Mouse (Mus musculus) right cerebral cortex, postnatal 36 days (tissue): ENCODE data around the gene Rbm7.
"Not testable (repeated sequence)": the region's sequence is repeated elsewhere in the genome, so short reads cannot be mapped to it uniquely, and the experiment has no call there.

Source experiments
- DNase-seq, 2 experiments: peaks; one replicate each; pipeline ENCODE4 v3.0.0; 2022; ENCODE audit warnings: low spot score in 2 of 2, mixed read lengths in 1 of 2

The Rbm7 gene

DNA sequence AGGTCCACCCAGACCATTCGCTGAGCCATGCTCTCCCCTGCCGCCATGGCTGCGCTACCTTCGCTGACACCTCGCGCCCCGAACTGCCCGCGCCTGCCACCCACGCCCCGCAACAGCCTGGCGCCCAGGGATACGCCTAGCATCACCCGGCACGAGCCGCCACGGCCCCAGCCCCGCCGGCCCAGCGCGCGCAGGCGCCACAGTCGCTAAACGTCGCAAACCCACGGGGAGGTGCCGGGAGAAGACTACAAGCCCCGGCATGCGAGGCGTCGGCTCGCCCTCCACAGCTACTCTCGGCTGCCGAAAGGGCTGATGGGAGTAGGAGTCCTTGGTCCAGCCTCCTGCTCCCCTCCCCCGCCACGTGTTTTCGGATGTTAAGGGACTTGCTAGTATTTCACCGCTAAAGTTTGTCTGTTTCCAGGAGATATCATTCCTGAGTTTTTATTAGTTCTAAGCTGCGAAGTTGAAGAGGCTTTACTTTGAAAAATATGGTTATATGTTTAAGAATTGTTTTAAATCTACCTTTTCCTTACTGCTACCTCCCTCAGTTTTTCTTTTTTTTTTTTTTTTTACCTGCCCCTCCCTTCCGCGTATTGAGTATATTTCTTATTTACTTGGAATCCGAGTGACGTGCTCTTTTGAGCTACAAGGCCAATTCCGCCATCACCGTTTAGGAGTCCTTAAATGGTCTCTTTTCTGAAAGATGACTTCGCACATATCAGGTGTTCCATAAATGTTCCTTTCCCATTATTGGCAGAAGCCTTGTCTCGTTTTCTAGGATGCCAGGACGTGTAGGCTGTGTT, 14.5 kb downstream of the Rbm7 start, which contains the start of gene Rexo2:
Rexo2 (minus strand) TSS at position 213 of the 803 bp plus-strand sequence.
- DNase-seq = peak; percentile 93 to 94

GRCm38 (mm10) chr9:48479838-48480410, 15.2 kb downstream of the Rbm7 start:
- DNase-seq = no peak

- no peak for DNase-seq
Observed at GRCm38 (mm10) chr9:48478808-48479207, 16.3 kb downstream of the Rbm7 start.

GRCm38 (mm10) chr9:48476236-48477165, 18.6 kb downstream of the Rbm7 start:
- DNase-seq = no peak

- no peak for DNase-seq
Observed at GRCm38 (mm10) chr9:48474367-48474766, 20.7 kb downstream of the Rbm7 start.

- DNase-seq = no peak
Observed at GRCm38 (mm10) chr9:48473131-48473530, 22.0 kb downstream of the Rbm7 start.

DNA sequence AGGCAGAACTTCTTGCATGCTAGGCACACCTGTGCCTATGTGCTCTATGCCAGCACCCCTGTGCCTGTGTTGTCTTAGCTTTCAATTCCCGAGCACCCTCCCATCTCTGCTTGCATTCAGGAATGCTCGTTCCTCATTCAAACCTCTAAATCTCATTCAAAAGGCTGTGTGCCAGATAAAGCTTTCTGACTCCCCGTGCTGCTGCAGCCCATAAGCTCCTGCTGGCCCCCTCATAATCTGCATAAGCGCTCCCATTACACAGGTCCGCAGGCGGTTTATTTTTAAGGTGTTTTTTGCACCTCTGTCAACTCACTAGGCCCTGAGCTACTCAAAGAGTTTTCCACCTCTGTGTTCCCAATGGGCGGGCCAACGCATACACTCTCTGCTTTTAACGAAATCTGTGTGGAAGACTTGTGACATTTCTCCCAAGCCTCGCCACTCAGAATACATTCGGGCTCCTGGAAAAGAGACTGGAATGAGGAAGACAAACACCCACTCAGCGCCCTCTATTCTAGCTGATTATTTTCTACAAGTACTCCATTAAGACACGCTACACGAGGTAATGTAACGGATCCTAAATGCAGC, 22.6 kb downstream of the Rbm7 start:
- peak in 1 of 2 experiments; percentile 48 for DNase-seq

DNA sequence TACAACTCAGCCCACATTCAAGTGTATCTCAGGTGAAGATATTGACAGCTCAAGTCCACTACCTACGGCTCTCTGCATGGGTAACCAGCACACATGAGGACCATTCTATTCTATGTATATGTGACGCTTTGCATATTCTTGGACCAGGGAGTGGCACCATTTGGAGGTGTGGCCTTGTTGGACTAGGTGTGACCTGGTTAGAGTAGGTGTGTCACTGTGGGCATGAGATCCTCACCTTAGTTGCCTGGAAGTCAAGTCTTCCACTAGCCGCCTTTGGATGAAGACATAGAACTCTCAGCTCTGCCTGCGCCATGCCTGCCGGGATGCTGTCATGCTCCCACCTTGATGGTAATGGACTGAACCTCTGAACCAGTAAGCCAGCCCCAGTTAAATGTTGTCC, 27.6 kb downstream of the Rbm7 start:
- not testable (repeated sequence) for DNase-seq

DNA sequence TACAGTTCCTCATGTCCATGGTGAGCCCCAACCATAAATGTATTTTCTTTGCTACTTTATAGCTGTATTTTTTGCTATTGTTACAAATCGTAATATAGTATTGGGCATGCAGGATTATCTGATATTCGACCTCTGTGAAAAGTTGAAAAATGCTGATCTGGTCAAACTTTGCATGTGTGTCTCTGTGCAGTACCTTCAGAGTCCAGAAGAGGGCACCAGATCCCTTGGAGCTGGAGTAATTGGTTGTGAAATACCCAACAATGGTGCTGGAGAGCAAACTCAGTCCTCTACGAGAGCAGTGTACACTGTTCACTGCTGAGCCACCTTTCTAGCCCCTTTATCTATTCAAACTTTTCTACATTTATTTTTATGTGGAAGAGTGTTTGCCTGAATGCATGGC, 28.3 kb downstream of the Rbm7 start:
- DNase-seq = no peak

DNA sequence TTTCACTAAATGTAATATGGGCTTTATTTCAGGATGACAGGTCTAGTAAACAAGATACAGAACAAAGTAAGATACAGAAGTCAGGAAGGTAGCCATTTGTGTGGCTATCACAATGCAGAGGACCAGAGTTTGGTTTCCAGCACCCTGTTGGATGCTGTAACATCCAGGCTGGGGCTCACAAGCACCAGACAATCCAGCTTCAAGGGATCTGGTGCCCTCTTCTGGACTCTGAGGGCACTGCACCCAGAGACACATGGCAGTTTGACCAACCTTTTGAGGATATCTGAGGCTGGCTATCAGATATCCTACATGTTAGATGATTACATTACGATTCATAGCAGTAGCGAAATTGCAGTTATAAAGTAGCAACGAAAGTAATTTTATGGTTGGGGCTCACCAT, 29.4 kb downstream of the Rbm7 start:
- no peak for DNase-seq

- DNase-seq = no peak
Observed at GRCm38 (mm10) chr9:48461545-48461944, 33.6 kb downstream of the Rbm7 start.

GRCm38 (mm10) chr9:48460720-48461119, 34.4 kb downstream of the Rbm7 start:
- DNase-seq = no peak

GRCm38 (mm10) chr9:48459391-48459790, 35.7 kb downstream of the Rbm7 start:
- no peak for DNase-seq

- no peak for DNase-seq
Observed at GRCm38 (mm10) chr9:48458879-48459278, 36.2 kb downstream of the Rbm7 start.

DNA sequence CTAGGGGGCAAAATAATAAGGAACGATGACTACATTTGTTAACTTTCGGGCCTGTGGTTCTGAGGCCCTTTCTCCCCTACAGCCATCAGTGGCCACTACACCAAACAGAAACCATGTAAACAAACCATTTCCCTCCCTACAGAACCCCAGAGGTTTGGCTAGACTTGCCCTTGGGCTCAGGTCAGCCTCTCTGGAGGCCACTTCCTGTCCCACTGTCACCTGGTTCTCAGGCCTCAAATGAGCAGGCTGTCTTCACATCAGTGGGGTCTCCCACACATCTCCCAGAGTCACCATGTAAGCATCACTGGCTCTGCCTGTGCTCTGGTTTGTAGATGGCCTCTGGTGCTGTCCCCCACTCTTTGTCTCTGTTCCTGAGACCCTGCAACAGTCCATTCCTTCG, 39.1 kb downstream of the Rbm7 start:
- no peak for DNase-seq

DNA sequence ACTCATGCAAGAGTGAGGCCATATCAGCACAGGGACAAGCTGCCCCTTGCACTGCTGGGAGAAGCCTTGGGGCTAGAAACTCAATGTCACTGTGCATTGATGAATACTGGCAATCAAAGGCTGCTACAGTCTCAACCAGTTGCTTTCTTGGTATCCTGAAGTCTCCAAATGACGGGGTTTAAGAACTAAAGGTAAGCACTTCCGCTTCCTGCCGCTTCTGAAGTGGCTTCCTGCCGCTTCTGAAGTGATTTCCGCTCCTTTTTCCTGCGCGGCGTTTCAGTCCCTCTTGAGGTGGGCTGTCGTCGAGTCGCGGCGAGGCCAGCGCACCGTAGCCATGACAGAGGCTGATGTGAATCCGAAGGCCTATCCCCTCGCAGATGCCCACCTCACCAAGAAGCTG, 45.0 kb downstream of the Rbm7 start:
- no peak for DNase-seq

DNA sequence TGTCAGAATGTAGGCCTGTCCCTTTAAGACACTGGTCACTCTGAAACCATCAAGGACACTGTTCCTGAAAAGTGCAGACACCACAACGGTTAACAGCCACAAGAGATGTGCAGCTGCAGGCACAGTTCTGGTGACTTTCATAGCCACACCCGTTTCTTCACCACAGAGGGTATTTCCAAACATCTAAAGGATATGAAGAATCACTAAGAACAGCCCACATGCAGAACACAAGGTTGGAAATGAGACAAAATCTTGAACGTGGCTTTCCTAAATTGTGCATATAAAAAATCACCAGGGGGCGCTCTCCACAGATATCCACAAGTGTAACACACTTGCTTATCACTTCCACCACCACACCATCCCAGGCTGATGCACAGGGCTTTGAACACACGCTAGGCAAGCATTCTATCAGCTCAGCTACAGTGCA, 47.3 kb downstream of the Rbm7 start:
- no peak for DNase-seq

DNA sequence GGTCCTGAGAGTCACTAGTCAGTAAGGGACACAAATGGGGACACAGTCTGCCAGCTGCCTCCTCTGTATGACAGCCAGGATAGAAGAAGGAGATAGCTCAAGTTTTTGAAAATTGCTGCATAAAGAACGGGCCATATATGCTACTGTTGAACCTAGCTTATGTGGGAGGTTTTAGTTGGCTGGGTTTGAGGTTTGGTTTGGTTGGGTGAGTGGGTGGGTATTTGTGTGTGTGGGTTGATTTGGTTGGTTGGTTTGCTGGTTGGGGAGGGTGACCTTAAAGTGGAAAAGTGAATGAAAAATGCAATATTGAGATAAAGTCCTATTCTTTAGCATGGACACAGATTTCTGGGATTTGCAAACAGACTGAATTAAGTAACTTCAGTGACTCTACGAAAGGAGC, 50.3 kb downstream of the Rbm7 start:
- DNase-seq = no peak

DNA sequence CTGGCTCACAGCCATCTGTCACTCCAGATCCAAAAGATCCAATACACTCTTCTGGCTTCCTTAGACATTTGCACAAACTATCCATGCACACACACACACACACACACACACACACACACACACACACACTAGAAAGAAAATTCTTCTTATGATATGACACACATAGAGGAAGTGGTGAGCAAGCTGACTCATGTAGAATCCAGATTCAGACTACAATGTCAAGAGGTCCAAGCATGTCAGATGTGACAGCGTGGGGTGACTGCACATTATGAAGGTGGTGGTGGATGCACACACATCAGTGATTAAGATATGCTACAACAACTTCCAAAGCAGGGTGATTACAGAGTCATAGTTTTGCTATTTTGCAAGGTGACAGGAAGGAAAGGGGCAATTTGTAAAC, 51.2 kb downstream of the Rbm7 start:
- DNase-seq = no peak
